9 mouse cellular contexts compared by ENCODE assay signal in the genomic region with DNA sequence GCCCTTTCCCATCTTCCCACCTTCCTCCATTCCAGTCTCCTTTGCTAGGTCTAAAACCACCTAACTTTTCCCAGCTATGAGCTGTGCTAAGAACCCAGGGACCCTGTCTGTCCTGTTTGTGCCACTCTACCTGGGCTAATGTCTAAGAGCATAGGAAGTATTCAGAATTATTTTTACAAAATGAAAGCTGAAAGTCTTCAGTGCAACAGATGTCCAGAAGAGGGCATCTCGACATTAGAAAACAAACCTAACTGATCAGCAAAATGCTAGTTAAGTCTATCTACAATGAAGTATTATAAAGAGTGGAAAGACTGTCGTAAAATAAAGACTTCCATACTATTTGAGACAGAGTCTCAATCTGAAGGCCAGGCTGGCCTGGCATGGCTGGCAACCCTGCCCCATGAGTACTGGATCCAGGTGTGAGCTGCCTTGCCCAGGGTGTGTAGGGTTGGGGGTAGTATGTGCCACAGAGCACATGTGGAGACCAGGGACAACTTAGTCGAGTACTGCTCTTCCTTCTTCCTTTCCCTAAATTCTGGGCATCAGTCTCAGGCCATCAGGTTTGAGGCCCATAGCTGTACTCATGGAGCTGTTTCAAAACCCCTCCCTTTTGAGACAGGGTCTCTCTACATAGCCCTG. TPM values are rescaled to one million over a fixed set of nuclear protein-coding genes. Genes with fewer than 3 reads are reported as not detected.
DNase-seq lines count a peak whose midpoint lies in the region; ATAC-seq lines count a peak whose summit lies in the region.
"Had no signal": no experiment of that assay in that cellular context is flagged by ENCODE, and none has a peak within 500 bp of the region (broad histone marks: within the 10 kb centered on the region; RNA-seq: fewer than 3 reads in every experiment).

No protein-coding gene starts in this region.

- no peak overlapping the region for H3K4me3 ChIP-seq in midbrain, embryonic 15.5 days
- H3K4me3 ChIP-seq: neural tube, embryonic 13.5 days had no signal

- ATAC-seq in inflammation-experienced regulatory T-cells, adult 6 months: peak; percentile 60
- ATAC-seq in midbrain, embryonic 15.5 days (replicated peaks): peak; percentile 75; the same call in 1 of the 2 replicates

- peak; percentile 29 to 64 for DNase-seq in heart, adult 18-20 months
- DNase-seq in heart, postnatal 25 days (ENCODE audit: low spot score): no peak
- peak; percentile 46 to 54 for DNase-seq in B cell, adult 2 months
- peak; percentile 46 for DNase-seq in T-cell, adult 2 months (ENCODE audit: low spot score)
- DNase-seq in frontal cortex, postnatal 25 days (ENCODE audit: low spot score in 2 of 2): no peak
- DNase-seq in right cerebral cortex, postnatal 14 days: no peak

- no peak overlapping the region for H3K9ac ChIP-seq in midbrain, embryonic 15.5 days
- H3K9ac ChIP-seq: neural tube, embryonic 13.5 days had no signal

- H3K4me1 ChIP-seq in midbrain, embryonic 15.5 days: no peaks in the 10 kb centered on the region
- H3K4me1 ChIP-seq: neural tube, embryonic 13.5 days had no signal

- H3K27me3 ChIP-seq in midbrain, embryonic 15.5 days (replicated peaks): no peaks in the 10 kb centered on the region
- H3K27me3 ChIP-seq: neural tube, embryonic 13.5 days had no signal

- no peaks in the 10 kb centered on the region for H3K9me3 ChIP-seq in midbrain, embryonic 15.5 days
- H3K9me3 ChIP-seq: neural tube, embryonic 13.5 days had no signal

- H3K27ac ChIP-seq in midbrain, embryonic 15.5 days: no peak overlapping the region
- H3K27ac ChIP-seq: neural tube, embryonic 13.5 days had no signal

- 56% methylated on average over 3 of the region's 3 CpGs for WGBS in midbrain, embryonic 15.5 days

- no peak overlapping the region for H3K4me2 ChIP-seq in midbrain, embryonic 15.5 days
- H3K4me2 ChIP-seq: neural tube, embryonic 13.5 days had no signal

- intact Hi-C loops in heart, postnatal 25 days (cut with DNase I): no loop called here

- H3K36me3 ChIP-seq in midbrain, embryonic 15.5 days (replicated peaks): no peaks in the 10 kb centered on the region
- H3K36me3 ChIP-seq: neural tube, embryonic 13.5 days had no signal

RNA-seq across cellular contexts. Expression of a gene that starts 28.3 kb away (rescaled TPM):
- 1 to 10 TPM; 1.9 to 2.9 TPM for total RNA-seq in heart, adult 18-20 months (2021)
- total RNA-seq in heart, postnatal 25 days (2021): 1 to 10 TPM; 3.7 to 4.1 TPM
- polyA plus RNA-seq in inflammation-experienced regulatory T-cells, adult 6 months (2017; shearing (Covaris generic)): not detected
- 0.26 and 0.54 TPM in 2 replicates for polyA plus RNA-seq in midbrain, embryonic 15.5 days (2015; fragmentation: Nextera tagmentation; extraction: Ambion mirVana)

Comparison
In these comparisons a context has a peak if more than half of its experiments do, and no peak if none do; other contexts are left out.
1. DNase-seq: peak in heart, adult 18-20 months (2 of 2), B cell, adult 2 months (2 of 2) and T-cell, adult 2 months (single experiment); none in heart, postnatal 25 days (single experiment), frontal cortex, postnatal 25 days (0 of 2) and right cerebral cortex, postnatal 14 days (single experiment).